Mouse (Mus musculus) small intestine, adult 2 months (tissue): ENCODE results near the gene Trim62. TPM values are rescaled to one million over a fixed set of nuclear protein-coding genes. Genes with fewer than 3 reads are reported as not detected.
A peak's percentile ranks its signal among the peaks of the same experiment; 100 is the strongest.

Experiments used
- H3K27ac ChIP-seq: fragments of 200-500 bp; 2 replicates; pipeline ENCODE4 v1.5.1; 2012; ENCODE audit warnings: low read depth, low read length, control low read depth, inconsistent platforms; ENCODE audit not compliant: insufficient read depth
- H3K27me3 ChIP-seq: fragments of 200-500 bp; 2 replicates; pipeline ENCODE4 v1.6.1; 2012; ENCODE audit warnings: mild to moderate bottlenecking, moderate library complexity, low read length, inconsistent platforms; ENCODE audit not compliant: control insufficient read depth, insufficient read depth
- H3K36me3 ChIP-seq: fragments of 200-500 bp; 2 replicates; pipeline ENCODE4 v1.6.1; 2012; ENCODE audit warnings: mild to moderate bottlenecking, low read length, control low read depth, inconsistent platforms; ENCODE audit not compliant: control insufficient read depth, insufficient read depth
- H3K4me1 ChIP-seq: fragments of 200-500 bp; 2 replicates; pipeline ENCODE4 v1.6.1; 2012; ENCODE audit warnings: low read length, inconsistent platforms, mixed read lengths; ENCODE audit not compliant: control insufficient read depth, insufficient read depth, insufficient read length
- H3K4me3 ChIP-seq: fragments of 200-500 bp; 2 replicates; pipeline ENCODE4 v1.5.1; 2012; ENCODE audit warnings: low read depth, mild to moderate bottlenecking, control low read depth, inconsistent platforms, low read length, moderate library complexity
- CTCF ChIP-seq: fragments of 200-500 bp; IDR thresholded peaks from 2 replicates; pipeline ENCODE4 v1.5.1; 2012; ENCODE audit warnings: low read depth, mild to moderate bottlenecking, control low read depth, inconsistent platforms, low read length, moderate library complexity, mixed read lengths; ENCODE audit not compliant: insufficient replicate concordance, insufficient read length; ENCODE audit errors: extremely low read depth
- POLR2A ChIP-seq: fragments of 200-500 bp; IDR thresholded peaks from 2 replicates; pipeline ENCODE4 v1.6.1; 2012; ENCODE audit warnings: low read depth, mild to moderate bottlenecking, control low read depth, inconsistent platforms, low read length, moderate library complexity
- WGBS: fragments of 180-500 bp; shearing (Covaris S2); methylation state at CpG from one replicate; pipeline ENCODE4 v1.1.7; 2018; 5-methylcytosine and 5-hydroxymethylcytosine counted together
- polyA plus RNA-seq: library from polyadenylated mRNA; depleted of rRNA; stranded (reverse); fragments of >200 nt; gene quantifications from 2 replicates; pipeline ENCODE4 v1.2.3, GENCODE M21; 2012

Trim62 gene
- polyA plus RNA-seq, 1 experiment, result 7.7 TPM

DNA sequence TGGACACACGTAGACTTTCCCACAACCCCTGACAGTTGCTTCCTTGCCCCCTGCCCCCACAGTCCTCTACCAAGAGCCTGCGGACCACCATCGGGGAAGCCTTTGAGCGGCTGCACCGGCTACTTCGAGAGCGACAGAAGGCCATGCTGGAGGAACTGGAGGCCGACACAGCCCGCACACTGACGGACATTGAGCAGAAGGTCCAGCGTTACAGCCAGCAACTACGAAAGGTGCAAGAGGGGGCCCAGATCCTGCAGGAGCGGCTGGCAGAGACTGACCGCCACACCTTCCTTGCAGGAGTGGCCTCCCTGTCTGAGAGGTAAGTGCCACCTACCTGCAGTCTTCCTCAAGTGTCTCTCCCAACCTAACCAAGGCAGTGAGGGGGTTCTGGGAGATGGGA, 17.1 kb downstream of the Trim62 start:
- no peaks in the 10 kb centered on the region for H3K27me3 ChIP-seq
- H3K27ac ChIP-seq, result no peak overlapping the region
- no peaks in the 10 kb centered on the region for H3K4me1 ChIP-seq
- WGBS, result 91% methylated on average over 14 of the region's 14 CpGs
- H3K36me3 ChIP-seq, result peaks cover 3% of the 10 kb centered on the region; the same call in 1 of the 2 replicates
- TF ChIP-seq CTCF, result no peak
- TF ChIP-seq POLR2A, result no peak
- H3K4me3 ChIP-seq, result no peak overlapping the region

DNA sequence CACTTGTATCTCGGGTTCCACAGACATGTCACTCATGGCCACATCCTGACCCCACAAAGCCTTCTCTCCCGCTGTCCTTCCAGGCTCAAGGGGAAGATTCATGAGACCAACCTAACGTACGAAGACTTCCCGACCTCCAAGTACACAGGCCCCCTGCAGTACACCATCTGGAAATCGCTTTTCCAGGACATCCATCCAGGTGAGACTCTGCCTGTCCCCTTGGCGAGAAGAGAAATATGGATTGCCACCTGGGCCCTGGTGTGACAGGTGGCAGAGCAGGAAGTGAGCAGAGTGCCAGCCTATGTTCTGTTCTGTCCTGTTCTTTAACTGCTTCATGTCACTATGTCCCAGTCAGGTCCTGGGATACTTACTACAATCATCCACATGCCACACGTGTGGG, 19.0 kb downstream of the Trim62 start:
- Histone ChIP-seq H3K27ac (no peak overlapping the region), H3K4me1 (no peaks in the 10 kb centered on the region), H3K4me3 (no peak overlapping the region), H3K36me3 (peaks cover 3% of the 10 kb centered on the region; the same call in 1 of the 2 replicates), H3K27me3 (no peaks in the 10 kb centered on the region)
- TF ChIP-seq POLR2A (no peak), CTCF (no peak)
- WGBS, result 80% methylated on average over 8 of the region's 8 CpGs

DNA sequence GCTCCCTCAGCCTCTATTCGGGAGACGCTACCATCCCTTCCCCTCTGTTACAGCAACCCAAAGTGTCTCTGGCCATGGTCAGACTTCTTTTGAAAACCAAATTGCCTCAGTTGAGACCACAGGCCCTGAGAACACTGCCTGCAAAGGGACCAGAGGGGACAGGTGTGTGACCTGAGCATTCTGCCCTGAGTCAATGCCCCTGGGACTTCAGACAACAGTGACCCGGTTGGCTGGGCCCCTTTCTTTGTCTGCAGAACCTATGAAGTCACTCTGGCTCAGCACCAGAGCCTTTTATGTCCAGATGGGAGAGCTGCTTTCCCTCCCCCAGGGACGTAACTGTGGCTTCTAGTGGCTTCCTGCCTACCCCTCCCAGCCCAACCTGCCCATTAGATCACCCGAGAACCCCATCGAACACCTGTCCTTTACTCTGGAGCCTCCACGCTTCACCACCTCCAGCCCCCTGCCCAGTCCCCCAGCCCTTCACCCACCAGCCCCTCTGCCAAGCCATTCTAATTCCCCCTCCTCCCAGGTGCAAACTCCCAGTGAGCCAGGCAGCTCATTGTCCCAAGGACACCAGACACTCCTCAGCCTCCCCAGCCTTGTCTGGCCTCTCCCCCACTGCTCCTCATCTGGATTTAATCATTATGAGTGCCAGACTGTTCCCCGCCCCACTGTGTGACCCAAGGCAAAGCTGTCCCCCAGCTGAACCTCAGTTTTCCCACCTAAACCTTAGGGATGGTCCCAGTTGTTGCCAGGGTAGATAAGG, 20.8 kb downstream of the Trim62 start:
- H3K27me3 ChIP-seq, result no peaks in the 10 kb centered on the region
- H3K36me3 ChIP-seq, result peaks cover 3% of the 10 kb centered on the region; the same call in 1 of the 2 replicates
- TF ChIP-seq POLR2A (no peak), CTCF (no peak)
- H3K27ac ChIP-seq, result no peak overlapping the region
- no peaks in the 10 kb centered on the region for H3K4me1 ChIP-seq
- H3K4me3 ChIP-seq, result no peak overlapping the region
- 77% methylated on average over 8 of the region's 8 CpGs for WGBS

DNA sequence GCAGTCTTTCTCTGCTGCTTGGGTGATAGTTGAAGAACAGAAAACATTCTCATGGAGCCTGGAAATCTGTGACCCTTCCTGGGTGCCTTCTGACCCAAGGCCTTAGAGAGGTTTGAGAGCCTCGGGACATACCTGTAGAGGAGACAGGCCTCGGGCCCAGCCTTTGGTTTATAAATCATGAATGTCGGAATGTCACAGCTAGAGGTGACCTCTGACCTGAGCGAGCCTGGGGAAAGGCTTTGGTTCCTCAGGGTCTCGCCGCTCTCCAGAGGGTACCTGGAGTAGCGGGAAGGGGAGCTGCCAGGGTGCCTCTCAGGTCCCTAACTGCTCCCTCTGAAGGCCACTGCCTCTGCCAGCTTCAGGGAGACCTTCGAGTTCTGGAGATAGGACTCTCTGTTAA, 21.9 kb downstream of the Trim62 start:
- peaks cover 3% of the 10 kb centered on the region; the same call in 1 of the 2 replicates for H3K36me3 ChIP-seq
- H3K27me3 ChIP-seq, result no peaks in the 10 kb centered on the region
- H3K4me1 ChIP-seq, result no peaks in the 10 kb centered on the region
- TF ChIP-seq POLR2A, result no peak
- TF ChIP-seq CTCF, result no peak
- 52% methylated on average over 8 of the region's 8 CpGs for WGBS
- no peak overlapping the region for H3K27ac ChIP-seq
- H3K4me3 ChIP-seq, result no peak overlapping the region

DNA sequence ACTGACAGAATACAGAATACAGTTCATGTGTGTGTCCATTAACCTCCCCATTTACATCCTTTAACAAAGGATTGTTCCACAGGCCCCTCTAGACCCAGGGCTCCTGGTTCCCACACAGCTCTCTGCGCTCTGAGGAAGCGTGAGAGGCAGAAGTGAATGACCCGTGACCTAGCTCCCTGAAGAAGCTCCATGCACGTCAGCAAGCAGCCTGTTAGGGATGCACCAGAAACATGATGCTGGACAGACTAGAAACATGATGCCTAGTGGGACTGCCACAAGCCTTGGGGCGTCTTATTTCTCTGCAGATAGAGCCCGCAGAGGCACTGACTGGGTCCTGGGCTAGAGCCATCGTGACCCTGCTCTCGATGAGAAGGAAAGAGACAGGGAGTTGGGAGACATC, 23.4 kb downstream of the Trim62 start:
- 79% methylated on average over 8 of the region's 8 CpGs for WGBS
- Histone ChIP-seq H3K4me3 (no peak overlapping the region), H3K27me3 (no peaks in the 10 kb centered on the region), H3K4me1 (no peaks in the 10 kb centered on the region), H3K36me3 (peaks cover 3% of the 10 kb centered on the region; the same call in 1 of the 2 replicates), H3K27ac (no peak overlapping the region)
- TF ChIP-seq CTCF (no peak), POLR2A (no peak)

DNA sequence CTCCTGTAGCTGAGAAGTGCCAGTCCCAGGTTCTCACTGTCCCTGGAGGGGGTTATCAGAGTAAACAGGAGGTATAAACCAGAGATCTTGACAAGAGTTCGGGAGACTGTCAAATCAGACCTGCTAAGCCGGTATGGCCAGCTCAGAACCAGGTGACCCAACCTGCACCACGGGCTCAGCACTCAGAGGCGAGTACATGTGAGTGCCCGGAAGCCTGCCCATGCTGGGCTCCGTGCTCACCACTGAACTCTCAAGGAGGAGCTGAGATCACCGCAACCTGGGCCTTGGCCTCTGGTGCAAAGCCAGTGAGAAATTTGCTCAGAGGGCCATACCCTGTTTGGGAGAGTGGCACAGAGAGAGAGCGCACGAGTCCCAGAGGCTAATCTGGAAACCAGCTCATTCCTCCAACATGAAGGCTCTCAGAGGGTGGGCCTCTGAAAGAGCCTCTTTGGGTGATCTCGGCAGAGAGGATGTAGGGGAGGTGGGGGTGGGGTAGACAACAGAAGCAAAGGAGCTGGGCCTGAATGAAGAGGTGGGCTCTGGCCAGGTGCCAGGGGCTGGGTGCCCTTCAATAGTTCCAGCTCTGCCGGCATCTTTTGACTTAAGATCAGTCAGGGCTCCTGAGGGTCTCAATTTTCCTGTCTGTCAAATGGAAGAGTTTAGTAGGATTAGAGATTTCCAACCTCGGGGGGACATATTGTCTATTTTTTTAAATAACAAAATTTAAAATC, 24.0 kb downstream of the Trim62 start:
- 47% methylated on average over 12 of the region's 12 CpGs for WGBS
- no peak for TF ChIP-seq CTCF
- no peak for TF ChIP-seq POLR2A

DNA sequence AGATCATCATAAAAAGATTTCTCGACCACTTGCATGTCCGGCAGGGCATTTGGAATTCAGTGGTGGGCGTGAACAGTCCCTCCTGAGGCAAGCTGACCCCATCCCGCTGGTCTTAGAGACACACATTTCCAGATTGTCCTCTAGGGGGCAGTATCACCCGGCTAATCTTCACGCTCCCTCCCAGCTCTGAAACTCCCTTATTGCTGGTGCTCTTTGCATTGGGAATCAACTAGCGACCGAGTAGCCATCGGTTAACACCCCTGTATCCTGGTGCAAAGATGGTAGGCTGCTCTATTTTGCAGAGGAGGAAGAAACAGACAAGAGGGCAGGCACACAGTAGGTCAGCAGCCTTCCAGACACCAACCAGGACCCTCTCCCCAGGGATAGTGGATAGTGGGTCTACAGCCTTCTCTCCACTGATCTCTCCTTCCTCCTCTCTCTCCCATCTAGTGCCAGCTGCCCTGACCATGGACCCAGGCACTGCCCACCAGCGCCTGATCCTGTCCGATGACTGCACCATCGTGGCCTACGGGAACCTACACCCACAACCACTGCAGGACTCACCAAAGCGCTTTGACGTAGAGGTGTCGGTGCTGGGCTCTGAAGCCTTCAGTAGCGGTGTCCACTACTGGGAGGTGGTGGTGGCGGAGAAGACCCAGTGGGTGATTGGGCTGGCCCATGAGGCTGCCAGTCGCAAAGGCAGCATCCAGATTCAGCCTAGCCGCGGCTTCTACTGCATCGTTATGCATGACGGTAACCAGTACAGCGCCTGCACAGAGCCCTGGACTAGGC, 25.4 kb downstream of the Trim62 start:
- TF ChIP-seq POLR2A (no peak), CTCF (peak; percentile 75; the same call in 1 of the 2 replicates)
- no peaks in the 10 kb centered on the region for H3K36me3 ChIP-seq
- H3K4me1 ChIP-seq, result peaks cover 3% of the 10 kb centered on the region; the same call in 1 of the 2 replicates
- H3K27ac ChIP-seq, result no peak overlapping the region
- H3K27me3 ChIP-seq, result no peaks in the 10 kb centered on the region
- WGBS, result 60% methylated on average over 24 of the region's 24 CpGs
- H3K4me3 ChIP-seq, result no peak overlapping the region

More for the DNA sequence above, 24.0 kb downstream of the Trim62 start:
- Histone ChIP-seq H3K4me1 (peaks cover 2% of the 10 kb centered on the region; the same call in 1 of the 2 replicates), H3K27me3 (no peaks in the 10 kb centered on the region), H3K27ac (no peak overlapping the region), H3K36me3 (peaks cover 3% of the 10 kb centered on the region; the same call in 1 of the 2 replicates), H3K4me3 (no peak overlapping the region)
